Mouse (Mus musculus) heart, adult 2 months (tissue): ENCODE results near the gene Kap.

Experiments
- CTCF ChIP-seq: fragments of 200-600 bp; IDR thresholded peaks from 2 replicates; pipeline ENCODE4 v1.8.1; 2022; ENCODE audit warnings: antibody characterized with exemption, mild to moderate bottlenecking, moderate library complexity
- EP300 ChIP-seq: fragments of 200-500 bp; IDR thresholded peaks from 2 replicates; pipeline ENCODE4 v1.6.1; 2011; ENCODE audit warnings: low read depth, low read length, control low read depth; ENCODE audit not compliant: insufficient read depth
- POLR2A ChIP-seq: fragments of 200-500 bp; IDR thresholded peaks from 2 replicates; pipeline ENCODE4 v1.6.1; 2011; ENCODE audit warnings: mild to moderate bottlenecking, low read depth, low read length, control low read depth; ENCODE audit not compliant: insufficient read depth

GRCm38 (mm10) chr6:133812342-133812741 lies 41.2 kb downstream of the Kap start:
- no peak for TF ChIP-seq POLR2A
- TF ChIP-seq EP300, result no peak
- TF ChIP-seq CTCF, result peak; percentile 62
